In genomic region chr19:6607501-6607900, GRCm38 (mm10) we compare ENCODE assay signal across 29 mouse cellular contexts.
DNase-seq lines count a peak whose midpoint lies in the region; ATAC-seq and TF ChIP-seq lines count a peak whose summit lies in the region.
"Had no signal": no experiment of that assay in that cellular context is flagged by ENCODE, and none has a peak within 500 bp of the region (broad histone marks: within the 10 kb centered on the region; RNA-seq: fewer than 3 reads in every experiment).

No protein-coding gene starts in this region.

- no peaks in the 10 kb centered on the region for H3K36me3 ChIP-seq in kidney, adult 2 months (ENCODE audit: control insufficient read depth, insufficient read depth, low read length)
- H3K36me3 ChIP-seq in liver, postnatal 0 days (replicated peaks; ENCODE audit: insufficient read depth, low read length): no peaks in the 10 kb centered on the region
- H3K36me3 ChIP-seq in CH12.LX (replicated peaks in 1 of 2; ENCODE audit: control insufficient read depth in 1 of 2, insufficient read depth in 1 of 2, low read length in 1 of 2): no peaks in the 10 kb centered on the region
- H3K36me3 ChIP-seq: embryonic facial prominence, embryonic 10.5 days; embryonic facial prominence, embryonic 15.5 days; forebrain, embryonic 12.5 days; heart, embryonic 15.5 days; liver, embryonic 13.5 days; neural tube, embryonic 13.5 days had no signal

- no peak overlapping the region for H3K4me2 ChIP-seq in liver, postnatal 0 days (ENCODE audit: low read depth, low read length)
- H3K4me2 ChIP-seq in CH12.LX (ENCODE audit: insufficient read depth, low read depth, poor library complexity, severe bottlenecking): no peak overlapping the region
- H3K4me2 ChIP-seq: embryonic facial prominence, embryonic 15.5 days; forebrain, embryonic 12.5 days; heart, embryonic 15.5 days; liver, embryonic 13.5 days; lung, embryonic 14.5 days; midbrain, embryonic 11.5 days; neural tube, embryonic 13.5 days had no signal

- no peak overlapping the region for H3K27ac ChIP-seq in kidney, adult 2 months (ENCODE audit: insufficient read depth, low read depth, low read length)
- no peak overlapping the region for H3K27ac ChIP-seq in liver, postnatal 0 days (ENCODE audit: low read depth)
- H3K27ac ChIP-seq in CH12.LX (ENCODE audit: insufficient read depth, low read depth): no peak overlapping the region
- H3K27ac ChIP-seq in cortical plate, adult 2 months (ENCODE audit: insufficient read depth, low read length): no peak overlapping the region
- H3K27ac ChIP-seq: embryonic facial prominence, embryonic 10.5 days; embryonic facial prominence, embryonic 15.5 days; forebrain, embryonic 12.5 days; heart, embryonic 15.5 days; liver, embryonic 13.5 days; neural tube, embryonic 13.5 days had no signal

- in situ Hi-C loops in CH12.LX (cut with MboI; ENCODE audit: low pct_ligation_motif_present, low pct_unique_long_range_greater_than_20kb, low sequenced_read_pairs): no loop called here

- no peak for ATAC-seq in liver, postnatal 0 days
- ATAC-seq: forebrain, postnatal 0 days had no signal

- 0 out of 2 replicates have a peak, but pooled peaks have one; percentile 19 for TF ChIP-seq CTCF in kidney, adult 2 months (conservative IDR thresholded peaks at IDR 0.05; ENCODE audit: insufficient read depth, insufficient read length, low read depth, low read length)
- TF ChIP-seq CTCF in liver, postnatal 0 days (IDR thresholded peaks at IDR 0.05; ENCODE audit: low read depth): peak; percentile 20; the same call in 1 of the 2 replicates
- peak in 1 of 2 experiments; percentile 54; a peak in 2 of 4 replicates for TF ChIP-seq CTCF in CH12.LX (conservative IDR thresholded peaks at IDR 0.05 in 1 of 2, IDR thresholded peaks at IDR 0.05 in 1 of 2; ENCODE audit: low read depth in 2 of 2, low read length in 2 of 2)
- TF ChIP-seq CTCF in cortical plate, adult 2 months (IDR thresholded peaks at IDR 0.05; ENCODE audit: extremely low read depth, insufficient read depth, low read length): 0 out of 2 replicates have a peak, but pooled peaks have one; percentile 4

- DNase-seq in kidney, adult 2 months: no peak
- DNase-seq in kidney, adult 11 months: no peak
- no peak for DNase-seq in liver, postnatal 0 days
- DNase-seq in liver: no peak
- DNase-seq in CH12.LX (ENCODE audit: extremely low read depth): no peak
- no peak for DNase-seq in embryo, embryonic 10 days (ENCODE audit: low spot score)
- DNase-seq in ovary, adult 18-20 months (ENCODE audit: low spot score): no peak
- DNase-seq: adrenal gland, postnatal 25 days; B cell, adult 2 months; cerebellum, adult 11-12 months; cerebellum, postnatal 10 days; gastrocnemius, postnatal 10 days; kidney, adult 18-20 months; kidney, postnatal 36 days; layer of hippocampus, postnatal 36 days; liver, embryonic 13.5 days; lung, embryonic 14.5 days; right cerebral cortex, postnatal 14 days; spleen, adult 18-20 months; thymus, adult 18-20 months; thymus, postnatal 36 days had no signal

- TF ChIP-seq EP300 in liver, postnatal 0 days (IDR thresholded peaks at IDR 0.05; ENCODE audit: low read depth): no peak
- TF ChIP-seq EP300 in CH12.LX (IDR thresholded peaks at IDR 0.05; ENCODE audit: low read length): no peak

- TF ChIP-seq RAD21 in CH12.LX (IDR thresholded peaks at IDR 0.05; ENCODE audit: low read depth, low read length): peak; percentile 31

- no peak overlapping the region for H3K4me3 ChIP-seq in kidney, adult 2 months (ENCODE audit: insufficient read depth, low read depth, low read length)
- H3K4me3 ChIP-seq in liver, postnatal 0 days (ENCODE audit: low read depth, low read length): no peak overlapping the region
- H3K4me3 ChIP-seq in CH12.LX (replicated peaks in 1 of 3; ENCODE audit: low read depth in 2 of 3, low read length in 2 of 3, poor library complexity in 1 of 3): no peak overlapping the region
- no peak overlapping the region for H3K4me3 ChIP-seq in cortical plate, adult 2 months (ENCODE audit: insufficient read depth, low read length)
- H3K4me3 ChIP-seq: embryonic facial prominence, embryonic 10.5 days; embryonic facial prominence, embryonic 15.5 days; forebrain, embryonic 12.5 days; heart, embryonic 15.5 days; liver, embryonic 13.5 days; neural tube, embryonic 13.5 days had no signal

- 80% methylated on average over 2 of the region's 2 CpGs for WGBS in kidney, adult 2 months
- 69% methylated on average over 2 of the region's 2 CpGs for WGBS in liver, postnatal 0 days (ENCODE audit: insufficient replicate concordance)

- no peaks in the 10 kb centered on the region for H3K79me2 ChIP-seq in CH12.LX (replicated peaks; ENCODE audit: control insufficient read depth, extremely low read depth, insufficient read depth, poor library complexity, severe bottlenecking)

- no peaks in the 10 kb centered on the region for H3K27me3 ChIP-seq in kidney, adult 2 months (replicated peaks; ENCODE audit: control insufficient read depth, insufficient read depth, low read length)
- no peaks in the 10 kb centered on the region for H3K27me3 ChIP-seq in liver, postnatal 0 days (ENCODE audit: insufficient read depth, low read length)
- peaks cover 13% of the 10 kb centered on the region for H3K27me3 ChIP-seq in CH12.LX (replicated peaks)
- H3K27me3 ChIP-seq: embryonic facial prominence, embryonic 15.5 days; forebrain, embryonic 12.5 days; neural tube, embryonic 13.5 days had no signal

- H3K9me3 ChIP-seq in liver, postnatal 0 days (ENCODE audit: low read length): no peaks in the 10 kb centered on the region
- no peaks in the 10 kb centered on the region for H3K9me3 ChIP-seq in CH12.LX (replicated peaks; ENCODE audit: low read length)
- H3K9me3 ChIP-seq: embryonic facial prominence, embryonic 10.5 days; embryonic facial prominence, embryonic 15.5 days; forebrain, embryonic 12.5 days; heart, embryonic 15.5 days; liver, embryonic 13.5 days; neural tube, embryonic 13.5 days had no signal

- dilution Hi-C loops in CH12.LX (cut with MboI; ENCODE audit: extremely low pct_ligation_motif_present, extremely low pct_unique_long_range_greater_than_20kb, low sequenced_read_pairs): no loop called here

- H3K9ac ChIP-seq in liver, postnatal 0 days (replicated peaks): no peak overlapping the region
- no peak overlapping the region for H3K9ac ChIP-seq in CH12.LX (ENCODE audit: insufficient read depth, low read depth)
- H3K9ac ChIP-seq: embryonic facial prominence, embryonic 15.5 days; forebrain, embryonic 12.5 days; forebrain, postnatal 0 days; heart, embryonic 15.5 days; liver, embryonic 13.5 days; lung, embryonic 14.5 days; neural tube, embryonic 13.5 days had no signal

- no peak for TF ChIP-seq POLR2A in kidney, adult 2 months (IDR thresholded peaks at IDR 0.05; ENCODE audit: low read depth, low read length)
- TF ChIP-seq POLR2A in CH12.LX (IDR thresholded peaks at IDR 0.05; ENCODE audit: low read depth, low read length): no peak
- TF ChIP-seq POLR2A in cortical plate, adult 2 months (IDR thresholded peaks at IDR 0.05; ENCODE audit: extremely low read depth, insufficient read depth, low read length): no peak

- H3K4me1 ChIP-seq in kidney, adult 2 months (ENCODE audit: control insufficient read depth, insufficient read depth, low read length): peaks cover 13% of the 10 kb centered on the region; the same call in 1 of the 2 replicates
- no peaks in the 10 kb centered on the region for H3K4me1 ChIP-seq in liver, postnatal 0 days (ENCODE audit: insufficient read depth)
- H3K4me1 ChIP-seq in CH12.LX (ENCODE audit: control insufficient read depth in 1 of 2, insufficient read depth in 2 of 2): no peaks in the 10 kb centered on the region
- peaks cover 3% of the 10 kb centered on the region; the same call in 1 of the 2 replicates for H3K4me1 ChIP-seq in cortical plate, adult 2 months (ENCODE audit: control insufficient read depth, insufficient read depth, low read length)
- H3K4me1 ChIP-seq: embryonic facial prominence, embryonic 15.5 days; heart, embryonic 15.5 days; liver, embryonic 13.5 days had no signal

TF ChIP-seq in CH12.LX, 34 proteins besides CTCF, POLR2A, EP300 and RAD21:
- peak; percentile 43 for TF ChIP-seq SMC3 (IDR thresholded peaks at IDR 0.05; ENCODE audit: low read depth, low read length)
- TF ChIP-seq SIN3A (IDR thresholded peaks at IDR 0.05; ENCODE audit: low read length): no peak
